Mouse (Mus musculus) adrenal gland, postnatal 36 days (tissue): Measurements from ENCODE around the gene Cep290. TPM values are rescaled to one million over a fixed set of nuclear protein-coding genes. Genes with fewer than 3 reads are reported as not detected.
"Not testable (repeated sequence)": the region's sequence is repeated elsewhere in the genome, so short reads cannot be mapped to it uniquely, and the experiment has no call there.

Experiments
- DNase-seq, 2 experiments: peaks; one replicate each; pipeline ENCODE4 v3.0.0; 2021; ENCODE audit warnings: mixed read lengths in 1 of 2
- long read RNA-seq, 2 experiments: library from polyadenylated mRNA; stranded (forward); transcript quantifications; one replicate each; pipeline ENCODE4 v2.0.0; 2021; ENCODE audit warnings: borderline sequencing depth in 2 of 2
- total RNA-seq, 2 experiments: library from RNA; stranded (reverse); gene quantifications; 2 replicates each; pipeline ENCODE4 v1.2.3; 2021

Gene Cep290
- total RNA-seq: 10 to 100 TPM; 10.7 to 11.0 TPM
- long read RNA-seq, experiment 1, partial matches to known transcripts: 10 of 12 reads
- long read RNA-seq, experiment 1, other reads (novel, unspliced or antisense): 2 of 12 reads
- long read RNA-seq, experiment 2: 0 reads

- peak; percentile 95 for DNase-seq
Observed at GRCm38 (mm10) chr10:100487097-100487978, at the start of gene Cep290, which contains the start of gene Tmtc3. Gene Cep290 (plus strand): TSS chr10:100487558. Gene Tmtc3 (minus strand): TSS chr10:100487350.

- DNase-seq: no peak
Observed at GRCm38 (mm10) chr10:100449394-100449793, 38.0 kb upstream of the Cep290 start.

GRCm38 (mm10) chr10:100460515-100460914, 26.8 kb upstream of the Cep290 start:
- DNase-seq: no peak

GRCm38 (mm10) chr10:100475040-100475439, 12.3 kb upstream of the Cep290 start:
- no peak for DNase-seq

- DNase-seq: no peak
Observed at GRCm38 (mm10) chr10:100479538-100479937, 7.8 kb upstream of the Cep290 start.

GRCm38 (mm10) chr10:100486701-100487096, 659 bp upstream of the Cep290 start:
- peak; percentile 7 to 27 for DNase-seq

- peak; percentile 25 to 33 for DNase-seq
Observed at GRCm38 (mm10) chr10:100491916-100492315, 4.6 kb downstream of the Cep290 start.

- peak in 1 of 2 experiments; percentile 52 for DNase-seq
Observed at GRCm38 (mm10) chr10:100498309-100498708, 11.0 kb downstream of the Cep290 start.

- no peak for DNase-seq
Observed at GRCm38 (mm10) chr10:100508170-100508569, 20.8 kb downstream of the Cep290 start.

- no peak for DNase-seq
Observed at GRCm38 (mm10) chr10:100521617-100522016, 34.3 kb downstream of the Cep290 start.

GRCm38 (mm10) chr10:100522330-100522729, 35.0 kb downstream of the Cep290 start:
- DNase-seq: no peak

GRCm38 (mm10) chr10:100524499-100525390, 37.4 kb downstream of the Cep290 start:
- no peak for DNase-seq

GRCm38 (mm10) chr10:100556566-100557175, 69.3 kb downstream of the Cep290 start:
- DNase-seq: no peak

- DNase-seq: not testable (repeated sequence)
Observed at GRCm38 (mm10) chr10:100560194-100560883, 73.0 kb downstream of the Cep290 start.

GRCm38 (mm10) chr10:100564112-100564511, 76.8 kb downstream of the Cep290 start:
- no peak for DNase-seq

- DNase-seq: no peak
Observed at GRCm38 (mm10) chr10:100571707-100572106, 84.3 kb downstream of the Cep290 start.

- no peak for DNase-seq
Observed at GRCm38 (mm10) chr10:100574505-100575149, 87.3 kb downstream of the Cep290 start.

- no peak for DNase-seq
Observed at GRCm38 (mm10) chr10:100575294-100575693, 87.9 kb downstream of the Cep290 start.

GRCm38 (mm10) chr10:100584178-100584577, 96.8 kb downstream of the Cep290 start:
- peak; percentile 13 to 22 for DNase-seq

GRCm38 (mm10) chr10:100588524-100588923, 101.2 kb downstream of the Cep290 start:
- no peak for DNase-seq

- peak; percentile 90 to 91 for DNase-seq
Observed at GRCm38 (mm10) chr10:100588932-100589388, 101.6 kb downstream of the Cep290 start.
